Mouse (Mus musculus) testis, adult 2 months (tissue): ENCODE results near the gene Sec22a. TPM values are rescaled to one million over a fixed set of nuclear protein-coding genes. Genes with fewer than 3 reads are reported as not detected.

Experiments used
- H3K27ac ChIP-seq: fragments of 200-500 bp; 2 replicates; pipeline ENCODE4 v1.5.1; 2012; ENCODE audit warnings: low read depth, low read length; ENCODE audit not compliant: control insufficient read depth, insufficient read depth
- H3K27me3 ChIP-seq: fragments of 200-500 bp; 2 replicates; pipeline ENCODE4 v1.6.1; 2012; ENCODE audit warnings: mild to moderate bottlenecking, low read length, moderate library complexity; ENCODE audit not compliant: control insufficient read depth, insufficient read depth
- H3K36me3 ChIP-seq: fragments of 200-500 bp; 2 replicates; pipeline ENCODE4 v1.6.1; 2012; ENCODE audit warnings: mild to moderate bottlenecking, low read length; ENCODE audit not compliant: control insufficient read depth, insufficient read depth
- H3K4me1 ChIP-seq: fragments of 200-500 bp; 2 replicates; pipeline ENCODE4 v1.6.1; 2012; ENCODE audit warnings: low read length; ENCODE audit not compliant: control insufficient read depth, insufficient read depth
- H3K4me3 ChIP-seq: fragments of 200-500 bp; 2 replicates; pipeline ENCODE4 v1.5.1; 2012; ENCODE audit warnings: low read depth, mild to moderate bottlenecking, low read length, moderate library complexity, mixed read lengths; ENCODE audit not compliant: control insufficient read depth
- CTCF ChIP-seq: fragments of 200-500 bp; IDR thresholded peaks from 2 replicates; pipeline ENCODE4 v1.5.1; 2012; ENCODE audit warnings: low read depth, mild to moderate bottlenecking, inconsistent platforms, low read length, moderate library complexity; ENCODE audit not compliant: control insufficient read depth, insufficient read depth, insufficient replicate concordance
- POLR2A ChIP-seq: fragments of 200-500 bp; IDR thresholded peaks from 2 replicates; pipeline ENCODE4 v1.6.1; 2012; ENCODE audit warnings: low read depth, mild to moderate bottlenecking, inconsistent platforms, low read length, moderate library complexity; ENCODE audit not compliant: control insufficient read depth
- polyA plus RNA-seq: library from polyadenylated mRNA; depleted of rRNA; stranded (reverse); fragments of >200 nt; gene quantifications from 2 replicates; pipeline ENCODE4 v1.2.3, GENCODE M21; 2012

Sec22a gene
- polyA plus RNA-seq, 1 experiment, result 29.9 TPM

GRCm38 (mm10) chr16:35330451-35330850 lies 33.3 kb downstream of the Sec22a start:
- no peaks in the 10 kb centered on the region for H3K27me3 ChIP-seq
- no peak overlapping the region for H3K4me3 ChIP-seq
- no peaks in the 10 kb centered on the region for H3K4me1 ChIP-seq
- peaks cover 4% of the 10 kb centered on the region for H3K36me3 ChIP-seq
- H3K27ac ChIP-seq, result no peak overlapping the region
- TF ChIP-seq CTCF, result no peak
- TF ChIP-seq POLR2A, result no peak

- no peaks in the 10 kb centered on the region for H3K4me1 ChIP-seq
- H3K36me3 ChIP-seq, result no peaks in the 10 kb centered on the region; the same call in 1 of the 2 replicates
- H3K4me3 ChIP-seq, result no peak overlapping the region
- no peak overlapping the region for H3K27ac ChIP-seq
- H3K27me3 ChIP-seq, result no peaks in the 10 kb centered on the region
- no peak for TF ChIP-seq CTCF
- TF ChIP-seq POLR2A, result no peak
Observed at GRCm38 (mm10) chr16:35319773-35320172, 43.9 kb downstream of the Sec22a start.

- no peak overlapping the region for H3K27ac ChIP-seq
- TF ChIP-seq POLR2A (no peak), CTCF (no peak; the same call in 1 of the 2 replicates)
- no peaks in the 10 kb centered on the region; the same call in 1 of the 2 replicates for H3K36me3 ChIP-seq
- H3K4me1 ChIP-seq, result no peaks in the 10 kb centered on the region
- no peak overlapping the region for H3K4me3 ChIP-seq
- no peaks in the 10 kb centered on the region for H3K27me3 ChIP-seq
Observed at GRCm38 (mm10) chr16:35319335-35319734, 44.4 kb downstream of the Sec22a start.

GRCm38 (mm10) chr16:35318397-35318796 lies 45.3 kb downstream of the Sec22a start:
- H3K27me3 ChIP-seq, result no peaks in the 10 kb centered on the region
- no peak for TF ChIP-seq CTCF
- TF ChIP-seq POLR2A, result no peak
- peaks cover 3% of the 10 kb centered on the region; the same call in 1 of the 2 replicates for H3K36me3 ChIP-seq
- no peak overlapping the region for H3K4me3 ChIP-seq
- H3K27ac ChIP-seq, result no peak overlapping the region
- no peaks in the 10 kb centered on the region for H3K4me1 ChIP-seq

GRCm38 (mm10) chr16:35317460-35317859 lies 46.3 kb downstream of the Sec22a start:
- Histone ChIP-seq H3K36me3 (peaks cover 3% of the 10 kb centered on the region; the same call in 1 of the 2 replicates), H3K4me1 (no peaks in the 10 kb centered on the region), H3K27me3 (no peaks in the 10 kb centered on the region), H3K4me3 (no peak overlapping the region), H3K27ac (no peak overlapping the region)
- TF ChIP-seq CTCF (no peak), POLR2A (no peak)

GRCm38 (mm10) chr16:35316856-35317264 lies 46.9 kb downstream of the Sec22a start:
- Histone ChIP-seq H3K27me3 (no peaks in the 10 kb centered on the region), H3K27ac (no peak overlapping the region), H3K36me3 (peaks cover 3% of the 10 kb centered on the region; the same call in 1 of the 2 replicates), H3K4me3 (no peak overlapping the region), H3K4me1 (no peaks in the 10 kb centered on the region)
- TF ChIP-seq CTCF (no peak), POLR2A (no peak)

- Histone ChIP-seq H3K27ac (no peak overlapping the region), H3K4me3 (no peak overlapping the region), H3K4me1 (no peaks in the 10 kb centered on the region), H3K27me3 (no peaks in the 10 kb centered on the region), H3K36me3 (peaks cover 3% of the 10 kb centered on the region; the same call in 1 of the 2 replicates)
- TF ChIP-seq POLR2A (no peak), CTCF (no peak)
Observed at GRCm38 (mm10) chr16:35315496-35315895, 48.2 kb downstream of the Sec22a start.
